Mouse (Mus musculus) myocyte (in vitro differentiated cells): ENCODE results near the gene Gm17416.

Experiments used
- E2F4 ChIP-seq: IDR thresholded peaks from one replicate; pipeline ENCODE4 v1.6.1; 2011; ENCODE audit warnings: mild to moderate bottlenecking, control low read depth, moderate library complexity; ENCODE audit not compliant: insufficient read depth
- MAX ChIP-seq: IDR thresholded peaks from one replicate; pipeline ENCODE4 v1.6.1; 2011; ENCODE audit warnings: low read depth, mild to moderate bottlenecking, control low read depth
- MYOD1 ChIP-seq, 3 experiments: IDR thresholded peaks; one replicate each; pipeline ENCODE4 v1.6.1; 2011; ENCODE audit warnings: control low read depth in 2 of 3, low read depth in 2 of 3, mild to moderate bottlenecking in 2 of 3, moderate library complexity in 1 of 3; ENCODE audit not compliant: insufficient read length in 2 of 3, control insufficient read depth in 1 of 3
- MYOG ChIP-seq, 3 experiments: IDR thresholded peaks; one replicate each; pipeline ENCODE4 v1.6.1; 2011; ENCODE audit warnings: control low read depth in 2 of 3, low read depth in 2 of 3, mild to moderate bottlenecking in 2 of 3; ENCODE audit not compliant: insufficient read length in 2 of 3, control insufficient read depth in 1 of 3, insufficient read depth in 1 of 3
- POLR2A ChIP-seq: IDR thresholded peaks from one replicate; pipeline ENCODE4 v1.6.1; 2011; ENCODE audit warnings: low read depth, mild to moderate bottlenecking, control low read depth, moderate library complexity; ENCODE audit not compliant: insufficient read length
- POLR2AphosphoS2 ChIP-seq: IDR thresholded peaks from one replicate; pipeline ENCODE4 v1.6.1; 2011; ENCODE audit warnings: low read depth, control low read depth; ENCODE audit not compliant: insufficient read length
- SRF ChIP-seq: IDR thresholded peaks from one replicate; pipeline ENCODE4 v1.6.1; 2011; ENCODE audit warnings: low read depth; ENCODE audit not compliant: control insufficient read depth, insufficient read length
- TCF12 ChIP-seq: IDR thresholded peaks from one replicate; pipeline ENCODE4 v1.6.1; 2011; ENCODE audit warnings: mild to moderate bottlenecking, control low read depth; ENCODE audit not compliant: poor library complexity, insufficient read depth, severe bottlenecking
- TCF3 ChIP-seq: IDR thresholded peaks from one replicate; pipeline ENCODE4 v1.6.1; 2011; ENCODE audit warnings: low read depth, control low read depth; ENCODE audit not compliant: insufficient read length
- USF1 ChIP-seq: IDR thresholded peaks from one replicate; pipeline ENCODE4 v1.6.1; 2011; ENCODE audit warnings: low read depth, mild to moderate bottlenecking, control low read depth, moderate library complexity

GRCm38 (mm10) chr2:152570313-152570712 lies 1.2 kb downstream of the Gm17416 start:
- TF ChIP-seq USF1 = no peak
- no peak for TF ChIP-seq POLR2A
- no peak for TF ChIP-seq MYOG (IDR thresholded peaks at IDR 0.05; ENCODE audit: control insufficient read depth in 1 of 3, insufficient read depth in 1 of 3, insufficient read length in 2 of 3, low read depth in 2 of 3)
- no peak for TF ChIP-seq SRF
- no peak for TF ChIP-seq MYOD1 (IDR thresholded peaks at IDR 0.05; ENCODE audit: control insufficient read depth in 1 of 3, insufficient read length in 2 of 3, low read depth in 2 of 3)
- no peak for TF ChIP-seq TCF3
- TF ChIP-seq E2F4 = no peak
- no peak for TF ChIP-seq MAX
- TF ChIP-seq TCF12 = no peak
- TF ChIP-seq POLR2AphosphoS2 = no peak
